ENCODE assay signal across 10 mouse cellular contexts in the genomic region with DNA sequence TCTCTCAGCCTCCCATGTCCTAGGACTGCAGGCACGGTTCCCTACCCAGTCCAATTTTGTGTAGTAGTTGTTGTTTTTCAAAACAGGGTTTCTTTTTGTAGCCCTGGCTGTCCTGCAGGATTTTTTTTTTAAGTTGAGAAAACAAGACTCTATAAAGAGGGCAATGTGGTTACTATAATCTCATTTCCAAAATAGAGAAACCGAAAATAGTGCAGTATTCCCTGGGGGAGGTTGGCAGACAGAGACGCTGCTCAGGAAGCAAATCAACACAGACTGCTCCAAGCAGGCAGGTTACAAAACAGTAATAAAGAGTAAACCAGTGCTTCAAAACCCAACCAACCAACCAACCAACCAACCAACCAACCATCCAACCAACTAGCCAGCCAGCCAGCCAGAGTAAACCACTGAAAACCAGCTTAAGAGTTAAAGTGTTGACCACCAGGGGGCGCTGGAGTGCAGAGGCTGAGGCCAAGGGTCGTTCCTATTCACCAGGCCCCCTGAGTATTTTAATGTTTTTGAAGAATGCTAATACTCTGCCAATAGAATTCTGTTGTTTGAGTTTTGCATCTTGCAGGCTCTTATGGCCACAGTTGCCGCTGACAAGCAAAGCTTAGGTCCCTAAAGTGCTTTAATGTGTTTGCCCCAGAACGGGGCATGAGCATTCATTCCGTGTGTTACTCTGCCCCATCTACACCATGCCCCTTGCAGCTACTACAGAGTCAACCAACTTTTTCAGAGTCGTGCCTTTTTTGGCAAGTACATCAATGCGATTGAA. TPM values are rescaled to one million over a fixed set of nuclear protein-coding genes. Genes with fewer than 3 reads are reported as not detected.
A peak's percentile ranks its signal among the peaks of the same experiment; 100 is the strongest.
DNase-seq lines count a peak whose midpoint lies in the region; ATAC-seq and TF ChIP-seq lines count a peak whose summit lies in the region.
"Had no signal": no experiment of that assay in that cellular context is flagged by ENCODE, and none has a peak within 500 bp of the region (broad histone marks: within the 10 kb centered on the region; RNA-seq: fewer than 3 reads in every experiment).

No protein-coding gene starts in this region.

- peak; percentile 58 for DNase-seq in hindbrain, embryonic 10.5 days (ENCODE audit: low spot score)
- peak; percentile 75 for DNase-seq in CD4-positive helper T cell, adult 2 months (ENCODE audit: low read depth, low spot score)
- DNase-seq in adrenal gland, adult 2 months, result peak; percentile 52
- peak; percentile 45 for DNase-seq in embryo, embryonic 11.5 days (ENCODE audit: low read depth, low spot score)
- peak; percentile 76 for DNase-seq in kidney, adult 9 months
- peak; percentile 66 for DNase-seq in lung, postnatal 25 days (ENCODE audit: low spot score)

- no peaks in the 10 kb centered on the region for H3K36me3 ChIP-seq in hindbrain, embryonic 10.5 days
- no peaks in the 10 kb centered on the region for H3K36me3 ChIP-seq in hindbrain, embryonic 12.5 days
- no peaks in the 10 kb centered on the region for H3K36me3 ChIP-seq in testis, adult 2 months (ENCODE audit: control insufficient read depth, insufficient read depth, low read length)
- H3K36me3 ChIP-seq: embryonic facial prominence, embryonic 12.5 days had no signal

- peaks cover 12% of the 10 kb centered on the region for H3K4me1 ChIP-seq in hindbrain, embryonic 10.5 days (replicated peaks)
- no peaks in the 10 kb centered on the region for H3K4me1 ChIP-seq in hindbrain, embryonic 12.5 days
- H3K4me1 ChIP-seq in testis, adult 2 months (ENCODE audit: control insufficient read depth, insufficient read depth, low read length), result peaks cover under 1% of the 10 kb centered on the region

- 52% methylated on average over 10 of the region's 10 CpGs for WGBS in hindbrain, embryonic 10.5 days
- WGBS in hindbrain, embryonic 12.5 days, result 51% methylated on average over 10 of the region's 10 CpGs

- TF ChIP-seq POLR2A in testis, adult 2 months (IDR thresholded peaks at IDR 0.05; ENCODE audit: control insufficient read depth, low read depth, low read length), result no peak

- peak; percentile 87 for TF ChIP-seq CTCF in testis, adult 2 months (IDR thresholded peaks at IDR 0.05; ENCODE audit: control insufficient read depth, insufficient read depth, insufficient replicate concordance, low read depth, low read length)

- H3K9ac ChIP-seq in hindbrain, embryonic 12.5 days, result no peak overlapping the region
- H3K9ac ChIP-seq: embryonic facial prominence, embryonic 12.5 days had no signal

- no peak for ATAC-seq in hindbrain, embryonic 12.5 days (ENCODE audit: low FRiP score)

- no peaks in the 10 kb centered on the region for H3K27me3 ChIP-seq in hindbrain, embryonic 10.5 days (ENCODE audit: insufficient read depth, poor library complexity, severe bottlenecking)
- no peaks in the 10 kb centered on the region for H3K27me3 ChIP-seq in hindbrain, embryonic 12.5 days
- no peaks in the 10 kb centered on the region for H3K27me3 ChIP-seq in testis, adult 2 months (ENCODE audit: control insufficient read depth, insufficient read depth, low read length)
- H3K27me3 ChIP-seq: embryonic facial prominence, embryonic 12.5 days had no signal

- H3K9me3 ChIP-seq in hindbrain, embryonic 10.5 days, result no peaks in the 10 kb centered on the region
- H3K9me3 ChIP-seq in hindbrain, embryonic 12.5 days (replicated peaks), result no peaks in the 10 kb centered on the region

- H3K4me2 ChIP-seq in hindbrain, embryonic 12.5 days (replicated peaks), result no peak overlapping the region
- H3K4me2 ChIP-seq: embryonic facial prominence, embryonic 12.5 days had no signal

- no peak overlapping the region for H3K4me3 ChIP-seq in hindbrain, embryonic 10.5 days
- no peak overlapping the region for H3K4me3 ChIP-seq in hindbrain, embryonic 12.5 days
- no peak overlapping the region for H3K4me3 ChIP-seq in testis, adult 2 months (ENCODE audit: control insufficient read depth, low read depth, low read length)
- H3K4me3 ChIP-seq: embryonic facial prominence, embryonic 12.5 days had no signal

- H3K27ac ChIP-seq in hindbrain, embryonic 10.5 days, result no peak overlapping the region
- H3K27ac ChIP-seq in hindbrain, embryonic 12.5 days, result no peak overlapping the region
- no peak overlapping the region for H3K27ac ChIP-seq in testis, adult 2 months (ENCODE audit: control insufficient read depth, insufficient read depth, low read depth, low read length)
- H3K27ac ChIP-seq: embryonic facial prominence, embryonic 12.5 days had no signal

RNA-seq across cellular contexts. Expression of a gene that starts 6.1 kb away (rescaled TPM):
- polyA plus RNA-seq in hindbrain, embryonic 10.5 days (2016; fragmentation: Nextera tagmentation; extraction: Ambion mirVana), result 1.3 and 2.1 TPM in 2 replicates
- 1.5 and 8.3 TPM in 2 replicates for polyA plus RNA-seq in hindbrain, embryonic 12.5 days (2016; fragmentation: Nextera tagmentation; extraction: Ambion mirVana)
- total RNA-seq in adrenal gland, adult 2 months (2021), result 10 to 100 TPM; 57.2 to 61.4 TPM
- polyA plus RNA-seq in adrenal gland, adult 2 months (2012; rRNA removed), result 7.9 and 13.8 TPM in 2 replicates
- polyA plus RNA-seq in testis, adult 2 months (2012; rRNA removed), result 1.5 TPM in 2 replicates

RNA-seq across cellular contexts. Expression of a gene that starts 7.4 kb away (rescaled TPM):
- not detected in 2 replicates for polyA plus RNA-seq in hindbrain, embryonic 10.5 days (2016; fragmentation: Nextera tagmentation; extraction: Ambion mirVana)
- polyA plus RNA-seq in hindbrain, embryonic 12.5 days (2016; fragmentation: Nextera tagmentation; extraction: Ambion mirVana), result not detected in 2 replicates
- total RNA-seq in adrenal gland, adult 2 months (2021), result 1 to 10 TPM in 1 of 2 experiments, under 1 TPM in 1; 0.62 to 2.3 TPM
- polyA plus RNA-seq in adrenal gland, adult 2 months (2012; rRNA removed), result 0.79 and 0.83 TPM in 2 replicates
- not detected in 2 replicates for polyA plus RNA-seq in testis, adult 2 months (2012; rRNA removed)
- total RNA-seq: left cerebral cortex, postnatal 14 days had no signal
- polyA plus RNA-seq: embryonic facial prominence, embryonic 12.5 days had no signal

RNA-seq across cellular contexts. Expression of a gene that starts 14.1 kb away (rescaled TPM):
- 442 and 460 TPM in 2 replicates for polyA plus RNA-seq in hindbrain, embryonic 10.5 days (2016; fragmentation: Nextera tagmentation; extraction: Ambion mirVana)
- polyA plus RNA-seq in hindbrain, embryonic 12.5 days (2016; fragmentation: Nextera tagmentation; extraction: Ambion mirVana), result 357 and 360 TPM in 2 replicates
- 100 to 1,000 TPM; 401 to 452 TPM for total RNA-seq in adrenal gland, adult 2 months (2021)
- polyA plus RNA-seq in adrenal gland, adult 2 months (2012; rRNA removed), result 752 and 925 TPM in 2 replicates
- 88.6 and 94.9 TPM in 2 replicates for polyA plus RNA-seq in testis, adult 2 months (2012; rRNA removed)

RNA-seq across cellular contexts. Expression of a gene that starts 29.4 kb away (rescaled TPM):
- not detected in 2 replicates for polyA plus RNA-seq in hindbrain, embryonic 10.5 days (2016; fragmentation: Nextera tagmentation; extraction: Ambion mirVana)
- not detected in 2 replicates for polyA plus RNA-seq in hindbrain, embryonic 12.5 days (2016; fragmentation: Nextera tagmentation; extraction: Ambion mirVana)
- total RNA-seq in adrenal gland, adult 2 months (2021), result not detected
- not detected in 2 replicates for polyA plus RNA-seq in adrenal gland, adult 2 months (2012; rRNA removed)
- polyA plus RNA-seq in testis, adult 2 months (2012; rRNA removed), result not detected in 2 replicates
- total RNA-seq: left cerebral cortex, postnatal 14 days had no signal

RNA-seq across cellular contexts. Expression of a gene that starts 39.3 kb away (rescaled TPM):
- 196 and 198 TPM in 2 replicates for polyA plus RNA-seq in hindbrain, embryonic 10.5 days (2016; fragmentation: Nextera tagmentation; extraction: Ambion mirVana)
- 187 and 188 TPM in 2 replicates for polyA plus RNA-seq in hindbrain, embryonic 12.5 days (2016; fragmentation: Nextera tagmentation; extraction: Ambion mirVana)
- 100 to 1,000 TPM; 260 to 445 TPM for total RNA-seq in adrenal gland, adult 2 months (2021)
- polyA plus RNA-seq in adrenal gland, adult 2 months (2012; rRNA removed), result 145 and 150 TPM in 2 replicates
- polyA plus RNA-seq in testis, adult 2 months (2012; rRNA removed), result 145 and 173 TPM in 2 replicates
